Mouse (Mus musculus) liver, adult 2 months (tissue): Measurements from ENCODE around the gene Ddr2.
"Not testable (repeated sequence)": the region's sequence is repeated elsewhere in the genome, so short reads cannot be mapped to it uniquely, and the experiment has no call there.

Experiments used
- CTCF ChIP-seq: fragments of 200-500 bp; IDR thresholded peaks from 2 replicates; pipeline ENCODE4 v1.5.1; 2011; ENCODE audit warnings: low read depth, low read length, control low read depth
- POLR2A ChIP-seq: fragments of 200-500 bp; IDR thresholded peaks from 2 replicates; pipeline ENCODE4 v1.6.1; 2011; ENCODE audit warnings: low read length, control low read depth; ENCODE audit not compliant: insufficient read depth; ENCODE audit errors: extremely low read depth

- not testable (repeated sequence) for TF ChIP-seq CTCF, POLR2A
Observed at GRCm38 (mm10) chr1:170102814-170103213, 7.7 kb downstream of the Ddr2 start.
